Mouse (Mus musculus) monocyte, adult 2 months (primary cell): Measurements from ENCODE around the gene Plekhg5.

Experiments used
- DNase-seq, 2 experiments: peaks; one replicate each; pipeline ENCODE4 v3.0.0; 2022; ENCODE audit warnings: low spot score in 2 of 2, low read depth in 1 of 2

Gene Plekhg5

GRCm38 (mm10) chr4:152096927-152097326 is 24.6 kb downstream of the Plekhg5 start:
- DNase-seq, result no peak

- DNase-seq, result no peak
Measured at GRCm38 (mm10) chr4:152097911-152098799, 25.9 kb downstream of the Plekhg5 start.

DNA sequence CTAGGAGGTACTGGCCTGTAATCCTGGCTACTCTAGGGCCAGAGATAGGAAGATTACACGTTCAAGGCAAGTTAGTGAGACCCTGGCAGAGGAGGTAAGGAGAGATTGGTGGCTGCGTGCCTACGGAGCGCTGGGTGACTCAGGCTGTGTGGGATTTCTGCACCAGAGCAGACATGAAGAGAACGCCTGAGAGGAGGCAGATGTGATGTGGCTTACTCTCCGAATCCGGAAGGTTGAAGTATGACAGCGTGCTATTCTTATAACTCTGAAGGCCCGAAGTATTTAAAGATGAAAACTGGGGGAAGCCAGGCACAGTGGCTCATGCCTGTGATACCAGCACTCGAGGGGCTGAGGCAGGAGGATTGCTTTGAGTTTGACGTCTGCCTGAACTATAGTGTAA is 28.2 kb downstream of the Plekhg5 start:
- no peak for DNase-seq

DNA sequence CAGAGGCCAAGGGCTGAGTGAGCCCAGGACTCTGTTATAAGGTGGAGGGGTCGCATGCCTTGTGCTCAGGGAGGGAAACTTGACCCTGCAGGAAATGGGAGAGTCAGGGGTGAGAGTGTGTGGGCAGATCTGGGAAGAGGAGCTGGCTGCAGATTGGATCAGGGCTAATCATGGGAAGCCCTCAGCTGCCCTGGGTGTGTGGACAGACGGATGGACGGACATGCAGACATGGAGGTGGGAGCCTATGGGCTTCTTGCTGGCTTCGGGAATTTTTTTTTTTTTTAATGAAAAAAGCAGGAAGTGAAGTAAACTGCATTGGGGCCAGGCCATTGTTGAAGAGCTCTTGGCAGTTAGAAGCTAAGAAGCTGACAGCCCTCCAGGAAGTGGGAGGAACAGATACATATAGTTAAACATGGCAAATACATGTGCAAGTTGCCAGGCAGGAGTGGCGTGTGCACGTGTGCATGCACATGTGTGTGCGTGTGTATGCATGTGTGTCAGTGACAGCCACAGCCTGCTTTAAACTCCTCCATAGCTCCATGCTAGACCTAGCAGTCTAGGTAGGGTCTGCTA is 28.9 kb downstream of the Plekhg5 start:
- no peak for DNase-seq

- no peak for DNase-seq
Measured at GRCm38 (mm10) chr4:152101921-152102320, 29.6 kb downstream of the Plekhg5 start.

DNA sequence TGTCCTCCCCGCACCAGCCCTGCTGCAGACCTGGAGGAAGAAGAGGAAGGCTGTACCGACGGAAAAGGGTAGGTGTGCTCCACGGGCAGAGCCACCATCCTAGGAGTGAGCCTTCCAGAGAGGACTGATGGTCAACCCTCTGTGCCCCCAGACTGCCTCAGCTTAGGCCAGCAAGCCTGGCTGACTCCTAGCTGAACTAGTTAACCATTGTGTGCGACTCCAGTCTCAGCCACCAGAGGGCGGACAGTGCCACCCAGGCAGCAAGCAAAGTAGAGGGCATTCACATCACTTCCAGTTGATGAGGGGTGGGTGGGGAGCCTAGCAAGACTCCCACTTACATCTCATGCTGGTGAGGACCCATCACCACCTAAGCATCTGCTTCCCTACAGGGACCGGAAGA is 30.7 kb downstream of the Plekhg5 start:
- DNase-seq, result peak in 1 of 2 experiments; percentile 51

DNA sequence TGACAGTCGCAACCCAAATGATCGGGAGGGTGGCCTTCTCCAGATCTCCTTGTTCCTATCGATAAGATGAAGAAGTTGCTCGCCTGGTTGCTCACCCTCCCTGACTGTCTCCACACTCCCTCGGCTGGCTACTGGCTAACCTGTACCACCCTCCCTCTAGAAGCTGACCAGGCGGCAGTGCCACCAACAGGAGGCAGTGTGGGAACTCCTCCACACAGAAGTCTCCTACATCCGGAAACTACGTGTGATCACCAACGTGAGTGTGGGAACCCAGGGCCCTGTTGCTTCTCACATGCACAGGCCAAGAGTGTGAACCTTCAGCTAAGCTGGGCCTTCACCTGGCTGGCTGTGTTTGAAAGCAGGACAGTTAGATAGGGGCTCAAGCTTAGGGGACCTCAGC is 34.4 kb downstream of the Plekhg5 start:
- no peak for DNase-seq

- no peak for DNase-seq
Measured at GRCm38 (mm10) chr4:152107493-152107892, 35.2 kb downstream of the Plekhg5 start.

- DNase-seq, result no peak
Measured at GRCm38 (mm10) chr4:152107971-152108509, 35.7 kb downstream of the Plekhg5 start.

DNA sequence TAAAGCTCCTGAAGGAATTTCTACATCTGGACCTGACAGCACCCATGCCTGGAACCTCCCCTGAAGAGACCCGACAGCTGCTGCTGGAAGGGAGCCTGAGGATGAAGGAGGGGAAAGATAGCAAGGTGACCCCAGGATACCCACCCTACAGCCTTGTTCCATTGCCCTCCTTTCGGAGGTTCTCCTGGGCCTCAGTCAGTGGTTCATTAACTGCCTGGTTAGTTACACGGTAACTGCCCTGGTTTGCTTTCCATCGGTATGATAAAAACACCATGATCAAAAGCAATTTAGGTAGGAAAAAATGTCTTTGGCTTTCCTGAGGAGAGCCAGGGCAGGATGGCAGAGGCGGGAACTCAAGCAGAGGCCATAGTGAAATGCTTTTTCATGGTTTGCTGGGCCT is 36.4 kb downstream of the Plekhg5 start:
- no peak for DNase-seq

GRCm38 (mm10) chr4:152109509-152109908 is 37.2 kb downstream of the Plekhg5 start:
- DNase-seq, result no peak

GRCm38 (mm10) chr4:152110689-152111088 is 38.4 kb downstream of the Plekhg5 start:
- no peak for DNase-seq

DNA sequence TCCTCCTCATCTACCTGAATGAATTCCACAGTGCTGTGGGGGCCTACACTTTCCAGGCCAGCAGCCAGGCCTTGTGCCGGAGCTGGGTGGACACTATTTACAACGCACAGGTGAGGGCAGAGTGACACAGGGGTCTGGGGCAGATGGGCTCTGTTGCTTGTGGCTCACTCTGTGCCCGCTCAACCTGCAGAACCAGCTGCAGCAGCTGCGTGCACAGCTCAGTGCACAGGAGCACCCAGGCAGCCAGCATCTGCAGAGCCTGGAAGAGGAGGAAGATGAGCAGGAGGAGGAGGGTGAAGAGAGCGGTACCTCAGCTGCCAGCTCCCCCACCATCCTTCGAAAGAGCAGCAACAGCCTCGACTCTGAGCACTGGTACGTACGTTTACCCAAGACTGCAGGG is 40.0 kb downstream of the Plekhg5 start:
- DNase-seq, result no peak

DNA sequence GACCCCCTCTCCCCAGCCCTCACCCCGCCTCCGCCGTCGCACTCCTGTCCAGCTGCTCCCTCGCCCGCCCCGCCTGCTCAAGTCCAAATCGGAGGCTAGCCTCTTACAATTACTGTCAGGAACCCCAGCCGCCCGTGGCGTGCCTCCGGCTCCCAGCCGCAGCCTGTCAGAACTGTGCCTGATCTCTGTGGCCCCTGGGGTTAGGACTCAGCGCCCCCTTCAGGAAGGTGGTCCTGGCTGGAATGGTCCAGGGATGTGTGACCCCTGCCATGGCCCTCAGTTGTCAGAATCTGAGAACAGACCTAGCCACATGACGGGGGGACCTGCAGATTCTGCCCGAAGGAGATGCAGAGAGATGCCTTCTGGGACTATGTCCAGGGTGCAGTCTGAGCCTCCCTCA is 41.8 kb downstream of the Plekhg5 start:
- DNase-seq, result no peak

DNA sequence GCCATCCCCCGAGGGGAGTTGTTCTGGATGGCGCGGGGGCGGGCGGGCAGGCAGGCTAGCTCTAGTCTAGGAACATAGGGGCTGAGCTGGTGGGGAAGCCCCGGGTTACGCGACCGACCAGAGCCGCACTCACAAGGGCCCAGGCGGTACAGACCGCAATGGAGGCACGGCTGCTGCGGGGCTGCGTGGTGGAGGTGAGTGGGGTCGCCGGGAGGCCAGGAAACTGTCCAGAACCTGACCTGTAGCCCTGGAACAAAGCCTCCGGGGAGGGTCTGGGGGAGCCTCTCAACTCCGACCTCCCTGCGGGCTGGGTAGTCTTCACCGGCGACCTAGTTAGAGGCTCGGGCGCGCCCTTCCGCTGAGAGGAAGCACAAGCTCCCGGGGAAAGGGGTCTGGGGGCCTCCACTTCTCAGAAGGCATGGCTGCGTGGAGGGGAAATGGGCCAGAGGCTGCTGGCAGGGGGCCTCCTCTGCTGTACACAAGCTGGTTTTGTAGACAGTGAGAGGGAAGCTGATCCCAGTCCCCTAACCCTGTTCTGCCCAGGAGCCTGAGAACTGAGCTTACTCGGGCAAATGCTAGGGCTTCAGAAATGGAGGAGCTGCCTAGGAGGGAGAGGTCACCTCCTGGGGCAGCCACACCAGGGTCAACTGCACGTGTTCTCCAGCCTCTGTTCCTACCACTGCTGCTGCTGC is 43.8 kb downstream of the Plekhg5 start, which contains the start of gene Tnfrsf25:
Gene Tnfrsf25 (plus strand): TSS at position 14 of the 692 bp plus-strand sequence.
- no peak for DNase-seq

- no peak for DNase-seq
Measured at GRCm38 (mm10) chr4:152117538-152117937, 45.2 kb downstream of the Plekhg5 start.

DNA sequence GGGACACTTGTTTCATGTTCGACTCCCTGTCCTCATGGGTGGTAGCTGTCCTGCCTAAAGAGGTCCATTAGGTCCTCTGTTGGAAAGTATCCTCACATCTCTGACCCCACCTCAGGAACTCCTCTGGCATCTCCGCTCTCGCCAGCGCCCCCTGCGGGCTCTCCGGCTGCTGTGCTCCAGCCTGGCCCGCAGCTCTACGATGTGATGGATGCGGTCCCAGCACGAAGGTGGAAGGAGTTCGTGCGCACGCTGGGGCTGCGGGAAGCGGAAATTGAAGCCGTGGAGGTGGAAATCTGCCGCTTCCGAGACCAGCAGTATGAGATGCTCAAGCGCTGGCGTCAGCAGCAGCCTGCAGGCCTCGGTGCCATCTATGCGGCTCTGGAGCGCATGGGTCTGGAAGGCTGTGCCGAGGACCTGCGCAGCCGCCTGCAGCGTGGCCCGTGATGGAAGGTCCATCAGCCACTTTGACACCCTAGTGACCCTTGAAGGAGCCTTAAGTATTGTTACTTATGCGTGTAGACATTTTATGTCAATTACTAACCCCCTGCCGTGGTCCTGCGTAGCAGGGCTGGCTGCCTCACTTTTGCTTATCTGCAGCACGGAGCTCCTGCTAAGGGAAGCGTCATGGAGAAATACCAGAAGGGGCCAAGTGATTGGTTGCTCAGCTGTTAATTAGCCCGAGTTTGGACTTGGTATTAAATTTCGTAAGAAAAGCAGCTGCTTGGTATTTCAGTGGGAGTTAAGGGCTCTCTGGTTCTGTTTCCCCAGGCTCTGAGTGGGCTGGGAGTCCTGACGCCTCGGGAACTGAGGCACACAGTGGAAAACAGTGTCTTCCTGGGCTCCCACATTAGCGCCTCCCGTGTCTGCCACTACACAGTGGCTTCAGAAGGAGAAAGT is 47.3 kb downstream of the Plekhg5 start:
- no peak for DNase-seq

- DNase-seq, result no peak
Measured at GRCm38 (mm10) chr4:152120311-152121182, 48.2 kb downstream of the Plekhg5 start.

DNA sequence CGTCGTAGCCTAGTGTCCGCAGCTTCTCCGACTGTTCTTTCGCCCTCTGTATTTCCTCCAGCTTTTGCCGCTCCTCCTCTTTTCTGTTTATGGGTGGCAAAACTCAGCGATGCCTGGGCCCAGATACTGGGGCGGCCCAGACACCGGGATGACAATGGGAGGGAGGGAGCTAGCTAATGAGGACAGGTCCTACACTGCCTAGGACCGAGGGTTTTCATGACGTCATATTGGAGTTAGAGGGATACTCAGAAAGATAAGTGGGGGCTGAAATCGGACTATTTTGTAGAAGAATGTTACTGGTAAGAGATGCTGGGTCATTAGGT is 48.8 kb downstream of the Plekhg5 start:
- DNase-seq, result no peak
